Mouse (Mus musculus) A20 (cell line): ENCODE results near the gene Cav1.
A peak's percentile ranks its signal among the peaks of the same experiment; 100 is the strongest.

Experiments used
- DNase-seq: peaks from one replicate; pipeline ENCODE4 v3.0.0-alpha.2; 2011; ENCODE audit warnings: low read depth, low spot score

Gene Cav1

GRCm38 (mm10) chr6:17305954-17306601 is at the start of gene Cav1:
Gene Cav1, plus strand, starts transcription at chr6:17306335.
- DNase-seq = no peak

GRCm38 (mm10) chr6:17258142-17258541 is 48.0 kb upstream of the Cav1 start:
- no peak for DNase-seq

GRCm38 (mm10) chr6:17258911-17259310 is 47.2 kb upstream of the Cav1 start:
- no peak for DNase-seq

- DNase-seq = no peak
These were observed 43.3 kb upstream of the Cav1 start for GRCm38 (mm10) chr6:17262786-17263185.

- DNase-seq = no peak
These were observed 41.1 kb upstream of the Cav1 start for GRCm38 (mm10) chr6:17265043-17265442.

GRCm38 (mm10) chr6:17266466-17266865 is 39.7 kb upstream of the Cav1 start:
- DNase-seq = no peak

- DNase-seq = no peak
These were observed 27.8 kb upstream of the Cav1 start for GRCm38 (mm10) chr6:17278366-17278765.

- DNase-seq = no peak
These were observed 25.0 kb upstream of the Cav1 start, which contains the start of gene Cav2 for GRCm38 (mm10) chr6:17280939-17281756. Gene Cav2, plus strand, starts transcription at chr6:17281185.

GRCm38 (mm10) chr6:17281757-17282092 is 24.4 kb upstream of the Cav1 start:
- no peak for DNase-seq

GRCm38 (mm10) chr6:17282159-17282558 is 24.0 kb upstream of the Cav1 start:
- DNase-seq = no peak

GRCm38 (mm10) chr6:17283834-17284233 is 22.3 kb upstream of the Cav1 start:
- no peak for DNase-seq

- DNase-seq = peak; percentile 11
These were observed 19.8 kb upstream of the Cav1 start for GRCm38 (mm10) chr6:17286381-17286780.

- DNase-seq = no peak
These were observed 11.0 kb upstream of the Cav1 start for GRCm38 (mm10) chr6:17295116-17295515.

GRCm38 (mm10) chr6:17306602-17307325 is 629 bp downstream of the Cav1 start:
- DNase-seq = no peak

- DNase-seq = no peak
These were observed 1.5 kb downstream of the Cav1 start for GRCm38 (mm10) chr6:17307461-17308115.

GRCm38 (mm10) chr6:17308661-17309060 is 2.5 kb downstream of the Cav1 start:
- no peak for DNase-seq

- no peak for DNase-seq
These were observed 3.1 kb downstream of the Cav1 start for GRCm38 (mm10) chr6:17309260-17309659.

- no peak for DNase-seq
These were observed 8.1 kb downstream of the Cav1 start for GRCm38 (mm10) chr6:17314241-17314640.

GRCm38 (mm10) chr6:17314659-17315616 is 8.8 kb downstream of the Cav1 start:
- DNase-seq = no peak

GRCm38 (mm10) chr6:17316294-17317166 is 10.4 kb downstream of the Cav1 start:
- DNase-seq = no peak
